Mouse (Mus musculus): ENCODE results near the gene Slc25a23. TPM values are rescaled to one million over a fixed set of nuclear protein-coding genes. Genes with fewer than 3 reads are reported as not detected.

The Slc25a23 gene
- polyA plus RNA-seq, 1 experiment from 2014 or later: 12.9 TPM

GRCm38 (mm10) chr17:57038978-57039377 lies 20.7 kb downstream of the Slc25a23 start:
- no peak overlapping the region for H3K4me3 ChIP-seq (replicated peaks)
- peaks cover 15% of the 10 kb centered on the region for H3K27me3 ChIP-seq
- 47% methylated on average over 8 of the region's 8 CpGs for WGBS
- H3K4me2 ChIP-seq: 0 out of 2 replicates have a peak overlapping the region, but pooled peaks have one; percentile 39
- H3K4me1 ChIP-seq: peaks cover 3% of the 10 kb centered on the region; the same call in 1 of the 2 replicates
- H3K36me3 ChIP-seq: no peaks in the 10 kb centered on the region
- H3K9me3 ChIP-seq (replicated peaks): no peaks in the 10 kb centered on the region
- H3K9ac ChIP-seq: no peak overlapping the region
- no peak for ATAC-seq (replicated peaks; ENCODE audit: low FRiP score)
- H3K27ac ChIP-seq: no peak overlapping the region

GRCm38 (mm10) chr17:57032854-57033253 lies 26.8 kb downstream of the Slc25a23 start:
- 82% methylated on average over 4 of the region's 4 CpGs for WGBS
- Histone ChIP-seq H3K9me3 (replicated peaks) (no peaks in the 10 kb centered on the region), H3K9ac (no peak overlapping the region), H3K4me1 (peaks cover 24% of the 10 kb centered on the region), H3K4me3 (replicated peaks) (0 out of 2 replicates have a peak overlapping the region, but pooled peaks have one; percentile 97), H3K27me3 (peaks cover 3% of the 10 kb centered on the region; the same call in 1 of the 2 replicates), H3K36me3 (peaks cover 11% of the 10 kb centered on the region), H3K4me2 (peak overlapping the region; percentile 66), H3K27ac (no peak overlapping the region)
- ATAC-seq (replicated peaks; ENCODE audit: low FRiP score): no peak

GRCm38 (mm10) chr17:57031661-57032420 lies 27.8 kb downstream of the Slc25a23 start:
- H3K9me3 ChIP-seq (replicated peaks): no peaks in the 10 kb centered on the region
- H3K9ac ChIP-seq: peak overlapping the region; percentile 50
- peak overlapping the region; percentile 91 for H3K27ac ChIP-seq
- no peaks in the 10 kb centered on the region; the same call in 1 of the 2 replicates for H3K27me3 ChIP-seq
- H3K36me3 ChIP-seq: peaks cover 21% of the 10 kb centered on the region
- WGBS: under 1% methylated on average over 38 of the region's 38 CpGs
- peak overlapping the region; percentile 97 for H3K4me3 ChIP-seq (replicated peaks)
- ATAC-seq (replicated peaks; ENCODE audit: low FRiP score): peak; percentile 95
- H3K4me1 ChIP-seq: peaks cover 28% of the 10 kb centered on the region
- peak overlapping the region; percentile 66 for H3K4me2 ChIP-seq

GRCm38 (mm10) chr17:57030931-57031660 lies 28.6 kb downstream of the Slc25a23 start, which contains the start of gene Khsrp:
Gene Khsrp (minus strand): TSS chr17:57031522.
- WGBS: under 1% methylated on average over 83 of the region's 99 CpGs
- ATAC-seq (replicated peaks; ENCODE audit: low FRiP score): no peak
- H3K9me3 ChIP-seq (replicated peaks): no peaks in the 10 kb centered on the region

GRCm38 (mm10) chr17:57029691-57030090 lies 30.0 kb downstream of the Slc25a23 start:
- peak overlapping the region; percentile 87 for H3K4me2 ChIP-seq
- H3K9ac ChIP-seq: peak overlapping the region; percentile 100
- H3K36me3 ChIP-seq: peaks cover 43% of the 10 kb centered on the region
- H3K27me3 ChIP-seq: no peaks in the 10 kb centered on the region
- WGBS: 21% methylated on average over 8 of the region's 8 CpGs
- peak overlapping the region; percentile 93; the same call in 1 of the 2 replicates for H3K27ac ChIP-seq
- peak overlapping the region; percentile 97 for H3K4me3 ChIP-seq (replicated peaks)
- peaks cover 28% of the 10 kb centered on the region for H3K4me1 ChIP-seq
- H3K9me3 ChIP-seq (replicated peaks): no peaks in the 10 kb centered on the region
- ATAC-seq (replicated peaks; ENCODE audit: low FRiP score): no peak

More at GRCm38 (mm10) chr17:57030931-57031660, 28.6 kb downstream of the Slc25a23 start, which contains the start of gene Khsrp:
- peaks cover 29% of the 10 kb centered on the region for H3K36me3 ChIP-seq
- peak within 1 kb of the TSS; percentile 100 for H3K9ac ChIP-seq
- H3K27ac ChIP-seq: peak within 1 kb of the TSS; percentile 93
- H3K27me3 ChIP-seq: no peaks in the 10 kb centered on the region; the same call in 1 of the 2 replicates
- peak within 1 kb of the TSS; percentile 97 for H3K4me3 ChIP-seq (replicated peaks)
- H3K4me1 ChIP-seq: peaks cover 28% of the 10 kb centered on the region
- peak within 1 kb of the TSS; percentile 87 for H3K4me2 ChIP-seq

- H3K9ac ChIP-seq: no peak overlapping the region
- H3K36me3 ChIP-seq: peaks cover 65% of the 10 kb centered on the region
- H3K4me2 ChIP-seq: no peak overlapping the region
- ATAC-seq (replicated peaks; ENCODE audit: low FRiP score): no peak
- no peaks in the 10 kb centered on the region for H3K27me3 ChIP-seq
- H3K9me3 ChIP-seq (replicated peaks): no peaks in the 10 kb centered on the region
- 92% methylated on average over 4 of the region's 4 CpGs for WGBS
- no peak overlapping the region for H3K4me3 ChIP-seq (replicated peaks)
- H3K4me1 ChIP-seq: peaks cover 26% of the 10 kb centered on the region
- H3K27ac ChIP-seq: no peak overlapping the region
These were observed 32.2 kb downstream of the Slc25a23 start for GRCm38 (mm10) chr17:57027471-57027870.

- H3K9ac ChIP-seq: no peak overlapping the region
- H3K27me3 ChIP-seq: no peaks in the 10 kb centered on the region
- no peak overlapping the region for H3K4me3 ChIP-seq (replicated peaks)
- no peaks in the 10 kb centered on the region for H3K9me3 ChIP-seq (replicated peaks)
- H3K4me1 ChIP-seq: no peaks in the 10 kb centered on the region
- peaks cover 67% of the 10 kb centered on the region for H3K36me3 ChIP-seq
- no peak for ATAC-seq (replicated peaks; ENCODE audit: low FRiP score)
- WGBS: 88% methylated on average over 5 of the region's 5 CpGs
- no peak overlapping the region for H3K27ac ChIP-seq
- H3K4me2 ChIP-seq: no peak overlapping the region
These were observed 38.7 kb downstream of the Slc25a23 start for GRCm38 (mm10) chr17:57020960-57021359.

- Histone ChIP-seq H3K27me3 (no peaks in the 10 kb centered on the region), H3K4me1 (no peaks in the 10 kb centered on the region), H3K9me3 (replicated peaks) (no peaks in the 10 kb centered on the region), H3K36me3 (peaks cover 54% of the 10 kb centered on the region), H3K9ac (no peak overlapping the region), H3K4me3 (replicated peaks) (no peak overlapping the region), H3K27ac (no peak overlapping the region), H3K4me2 (no peak overlapping the region)
- no peak for ATAC-seq (replicated peaks; ENCODE audit: low FRiP score)
- 87% methylated on average over 2 of the region's 2 CpGs for WGBS
These were observed 40.0 kb downstream of the Slc25a23 start for GRCm38 (mm10) chr17:57019693-57020092.

GRCm38 (mm10) chr17:57012245-57012795 lies 47.3 kb downstream of the Slc25a23 start:
- H3K9me3 ChIP-seq (replicated peaks): no peaks in the 10 kb centered on the region
- peaks cover 17% of the 10 kb centered on the region for H3K36me3 ChIP-seq
- ATAC-seq (replicated peaks; ENCODE audit: low FRiP score): 0 out of 2 replicates have a peak, but pooled peaks have one; percentile 2
- H3K4me1 ChIP-seq: peaks cover 24% of the 10 kb centered on the region
- peak overlapping the region; percentile 65; the same call in 1 of the 2 replicates for H3K9ac ChIP-seq
- H3K4me2 ChIP-seq: peak overlapping the region; percentile 92
- peak overlapping the region; percentile 94 for H3K27ac ChIP-seq
- H3K27me3 ChIP-seq: no peaks in the 10 kb centered on the region
- peak overlapping the region; percentile 68 for H3K4me3 ChIP-seq (replicated peaks)
- WGBS: 73% methylated on average over 13 of the region's 13 CpGs

- peaks cover 24% of the 10 kb centered on the region for H3K4me1 ChIP-seq
- peak; percentile 92 for ATAC-seq (replicated peaks; ENCODE audit: low FRiP score)
- peaks cover 25% of the 10 kb centered on the region for H3K36me3 ChIP-seq
- H3K4me2 ChIP-seq: peak within 1 kb of the TSS; percentile 92
- no peaks in the 10 kb centered on the region for H3K9me3 ChIP-seq (replicated peaks)
- peak within 1 kb of the TSS; percentile 65 for H3K9ac ChIP-seq
- H3K4me3 ChIP-seq (replicated peaks): peak within 1 kb of the TSS; percentile 68
- H3K27ac ChIP-seq: peak within 1 kb of the TSS; percentile 94
- H3K27me3 ChIP-seq: no peaks in the 10 kb centered on the region
- WGBS: under 1% methylated on average over 51 of the region's 51 CpGs
These were observed 48.2 kb downstream of the Slc25a23 start, which contains the start of the genes Gtf2f1 and Gm17949 for GRCm38 (mm10) chr17:57011236-57012141. Gene Gtf2f1 (minus strand): TSS chr17:57011288. Gene Gm17949 (plus strand): TSS chr17:57011469.

- Histone ChIP-seq H3K27ac (peak overlapping the region; percentile 94), H3K9me3 (replicated peaks) (no peaks in the 10 kb centered on the region), H3K27me3 (no peaks in the 10 kb centered on the region), H3K4me1 (peaks cover 24% of the 10 kb centered on the region), H3K4me3 (replicated peaks) (peak overlapping the region; percentile 68), H3K36me3 (peaks cover 32% of the 10 kb centered on the region), H3K4me2 (peak overlapping the region; percentile 92), H3K9ac (peak overlapping the region; percentile 65)
- peak; percentile 41 for ATAC-seq (replicated peaks; ENCODE audit: low FRiP score)
- 0% methylated on average over 19 of the region's 19 CpGs for WGBS
These were observed 48.8 kb downstream of the Slc25a23 start for GRCm38 (mm10) chr17:57010911-57011235.

Measured in kidney, embryonic 15.5 days (tissue).